Mouse (Mus musculus) small intestine, adult 2 months (tissue): ENCODE measurements around the gene Gm11111.

Source experiments
- CTCF ChIP-seq: fragments of 200-500 bp; IDR thresholded peaks from 2 replicates; pipeline ENCODE4 v1.5.1; 2012; ENCODE audit warnings: low read depth, mild to moderate bottlenecking, control low read depth, inconsistent platforms, low read length, moderate library complexity, mixed read lengths; ENCODE audit not compliant: insufficient replicate concordance, insufficient read length; ENCODE audit errors: extremely low read depth
- POLR2A ChIP-seq: fragments of 200-500 bp; IDR thresholded peaks from 2 replicates; pipeline ENCODE4 v1.6.1; 2012; ENCODE audit warnings: low read depth, mild to moderate bottlenecking, control low read depth, inconsistent platforms, low read length, moderate library complexity

DNA sequence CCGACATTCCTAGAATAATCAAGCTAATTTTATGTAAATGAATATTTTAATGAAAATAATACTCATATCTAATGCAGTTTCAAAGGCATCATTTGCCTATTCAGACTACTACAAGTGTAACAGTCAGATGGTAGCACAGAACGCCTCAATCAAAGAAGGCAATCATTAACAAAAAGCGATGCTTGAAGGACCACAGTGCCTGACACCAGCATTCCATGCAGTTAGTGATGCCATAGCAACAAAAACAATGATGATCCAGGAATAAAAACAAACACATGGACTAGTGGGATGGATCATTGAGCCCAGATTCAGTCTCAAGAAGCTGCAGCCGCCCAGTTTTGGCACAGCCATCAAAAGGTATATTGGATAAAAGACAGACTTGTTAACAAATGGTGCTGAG, 8.8 kb downstream of the Gm11111 start:
- TF ChIP-seq CTCF (no peak), POLR2A (no peak)
